Mouse (Mus musculus): Measurements from ENCODE around the gene Aplp1. TPM values are rescaled to one million over a fixed set of nuclear protein-coding genes. Genes with fewer than 3 reads are reported as not detected.

The Aplp1 gene
- polyA plus RNA-seq, 1 experiment from 2014 or later: 50.4 TPM

DNA sequence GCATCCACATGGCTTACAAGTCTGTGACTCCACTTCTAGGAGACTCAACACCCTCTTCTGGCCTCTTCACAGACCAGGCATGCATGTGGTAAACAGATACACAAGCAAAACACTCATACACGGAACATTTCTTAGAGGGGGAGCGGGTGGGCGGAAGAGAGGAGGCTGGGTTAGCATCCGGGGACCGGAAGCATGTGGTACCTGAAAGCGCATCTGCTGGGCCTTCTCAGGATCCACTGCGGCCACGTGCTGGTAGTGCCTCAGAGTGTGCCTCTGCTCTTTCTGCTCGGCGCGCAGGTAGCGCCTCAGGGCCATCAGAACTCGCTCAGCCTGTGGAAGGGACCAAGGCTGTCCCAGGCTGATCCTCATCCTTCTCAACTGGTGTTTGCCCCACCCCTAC is 5.6 kb downstream of the Aplp1 start:
- DNase-seq (ENCODE audit: low spot score): no peak
- no peaks in the 10 kb centered on the region for H3K9me3 ChIP-seq
- H3K36me3 ChIP-seq: no peaks in the 10 kb centered on the region
- no peak overlapping the region for H3K27ac ChIP-seq
- no peak overlapping the region for H3K4me3 ChIP-seq
- peaks cover 10% of the 10 kb centered on the region for H3K4me1 ChIP-seq
- 71% methylated on average over 13 of the region's 13 CpGs for WGBS
- peaks cover 91% of the 10 kb centered on the region for H3K27me3 ChIP-seq (ENCODE audit: insufficient read depth, poor library complexity, severe bottlenecking)

DNA sequence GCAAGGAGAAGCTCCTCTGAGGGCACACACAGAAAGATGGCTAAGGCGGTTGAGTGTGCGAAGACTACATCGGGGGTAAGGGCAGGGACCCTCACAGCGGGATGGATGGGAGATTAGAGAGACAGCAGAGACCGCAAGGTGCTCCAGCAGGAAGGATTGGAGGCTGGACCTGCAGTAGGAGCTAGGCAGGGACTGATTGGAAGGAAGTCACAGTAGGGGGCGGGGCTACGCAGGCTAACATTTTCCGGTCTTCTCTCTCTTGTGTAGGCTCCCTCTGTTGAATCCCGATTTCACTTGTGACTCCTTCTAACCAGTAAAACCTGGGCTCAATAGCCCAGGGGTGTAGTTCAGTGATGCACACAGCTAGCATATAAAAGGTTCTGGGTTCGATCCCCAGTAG is 8.5 kb downstream of the Aplp1 start:
- Histone ChIP-seq H3K4me3 (no peak overlapping the region), H3K36me3 (no peaks in the 10 kb centered on the region), H3K27me3 (ENCODE audit: insufficient read depth, poor library complexity, severe bottlenecking) (peaks cover 64% of the 10 kb centered on the region), H3K4me1 (0 out of 2 replicates have a peak, but pooled peaks cover 2% of the 10 kb centered on the region), H3K9me3 (no peaks in the 10 kb centered on the region), H3K27ac (no peak overlapping the region)
- DNase-seq (ENCODE audit: low spot score): no peak
- WGBS: 14% methylated on average over 10 of the region's 10 CpGs

DNA sequence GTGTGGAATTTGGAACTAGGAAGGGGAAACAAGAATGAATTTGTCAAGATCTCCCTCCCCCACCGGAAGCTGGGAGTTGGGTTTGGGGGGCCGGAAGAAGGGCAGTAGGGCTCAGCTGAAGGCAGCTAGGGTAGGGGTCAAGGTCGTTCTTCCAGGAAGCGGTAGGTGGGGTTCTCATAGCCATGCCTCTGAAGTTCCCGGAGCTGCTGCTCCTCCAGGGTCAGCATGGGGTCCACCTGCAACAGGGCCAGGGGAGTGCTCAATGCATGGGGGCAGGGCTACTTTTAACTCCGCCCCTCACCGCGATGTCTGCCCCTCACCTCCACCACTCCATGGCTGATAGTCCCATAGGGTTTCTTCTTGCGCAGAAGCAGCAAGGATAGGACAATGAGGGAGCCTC is 10.2 kb downstream of the Aplp1 start:
- Histone ChIP-seq H3K4me3 (no peak overlapping the region), H3K36me3 (no peaks in the 10 kb centered on the region), H3K27ac (no peak overlapping the region), H3K9me3 (no peaks in the 10 kb centered on the region), H3K4me1 (peaks cover 2% of the 10 kb centered on the region; the same call in 1 of the 2 replicates), H3K27me3 (ENCODE audit: insufficient read depth, poor library complexity, severe bottlenecking) (peaks cover 53% of the 10 kb centered on the region)
- 40% methylated on average over 9 of the region's 9 CpGs for WGBS
- no peak for DNase-seq (ENCODE audit: low spot score)

DNA sequence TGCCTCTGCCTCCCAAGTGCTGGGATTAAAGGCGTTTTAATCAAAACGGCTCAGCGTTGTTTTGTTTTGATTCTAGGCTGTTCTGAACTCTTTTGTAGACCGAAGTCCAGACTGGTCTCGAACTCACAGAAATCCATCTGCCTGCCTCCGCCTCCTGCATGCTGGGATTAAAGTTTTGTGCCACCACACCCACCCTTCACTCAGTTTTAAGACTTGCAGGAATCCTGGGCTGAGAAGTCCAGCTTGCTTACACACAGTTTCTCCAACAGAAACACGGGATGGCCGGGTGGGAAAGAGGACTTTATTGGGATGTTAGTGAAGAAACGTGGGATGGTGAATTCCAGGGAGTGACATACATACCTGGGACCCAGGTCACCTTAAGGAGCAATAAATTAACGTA is 10.6 kb downstream of the Aplp1 start:
- DNase-seq (ENCODE audit: low spot score): no peak
- peaks cover 49% of the 10 kb centered on the region for H3K27me3 ChIP-seq (ENCODE audit: insufficient read depth, poor library complexity, severe bottlenecking)
- no peaks in the 10 kb centered on the region for H3K36me3 ChIP-seq
- peaks cover 2% of the 10 kb centered on the region; the same call in 1 of the 2 replicates for H3K4me1 ChIP-seq
- H3K4me3 ChIP-seq: no peak overlapping the region
- no peaks in the 10 kb centered on the region for H3K9me3 ChIP-seq
- H3K27ac ChIP-seq: no peak overlapping the region
- 62% methylated on average over 10 of the region's 10 CpGs for WGBS

DNA sequence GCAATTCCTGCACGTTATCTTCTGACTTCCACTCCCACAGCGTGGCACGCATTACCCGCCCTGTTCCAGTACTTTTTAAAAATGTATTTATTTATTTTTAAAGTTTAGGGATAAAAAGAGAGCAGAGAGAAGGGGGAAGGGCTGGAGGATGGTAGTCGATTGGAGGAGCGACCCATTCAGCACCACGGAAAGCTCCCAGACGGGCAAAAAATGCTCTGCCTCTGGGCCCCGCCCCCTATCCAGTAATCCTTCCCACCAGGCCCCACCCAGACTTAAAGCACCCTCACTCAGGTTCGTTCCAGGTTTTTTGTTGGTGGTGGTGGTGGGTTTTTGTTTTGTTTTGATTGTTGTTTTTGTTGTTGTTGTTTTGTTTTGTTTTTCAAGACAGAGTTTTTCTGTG is 11.1 kb downstream of the Aplp1 start:
- 4% methylated on average over 10 of the region's 10 CpGs for WGBS
- Histone ChIP-seq H3K4me1 (peaks cover 2% of the 10 kb centered on the region; the same call in 1 of the 2 replicates), H3K4me3 (no peak overlapping the region), H3K36me3 (no peaks in the 10 kb centered on the region), H3K9me3 (no peaks in the 10 kb centered on the region), H3K27me3 (ENCODE audit: insufficient read depth, poor library complexity, severe bottlenecking) (peaks cover 44% of the 10 kb centered on the region), H3K27ac (no peak overlapping the region)
- no peak for DNase-seq (ENCODE audit: low spot score)

DNA sequence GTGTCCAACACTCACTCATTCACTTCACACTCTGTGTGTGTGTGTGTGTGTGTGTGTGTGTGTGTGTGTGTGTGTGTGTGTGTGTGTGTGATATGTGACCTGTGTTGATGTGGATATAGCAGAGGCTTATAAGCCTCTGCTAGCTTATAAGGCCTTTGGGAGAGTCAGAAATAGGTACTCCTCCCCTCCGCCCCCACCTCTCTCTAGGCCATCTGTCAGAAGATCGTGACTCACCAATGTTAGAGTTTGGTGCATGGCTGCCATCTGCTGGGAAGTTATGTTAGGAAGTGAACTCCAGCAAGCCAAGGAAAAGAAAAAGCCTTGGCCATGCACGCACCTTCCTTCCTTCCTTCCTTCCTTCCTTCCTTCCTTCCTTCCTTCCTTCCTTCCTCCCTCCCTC is 13.5 kb downstream of the Aplp1 start:
- Histone ChIP-seq H3K27ac (no peak overlapping the region), H3K9me3 (no peaks in the 10 kb centered on the region), H3K36me3 (peaks cover 10% of the 10 kb centered on the region), H3K4me1 (peaks cover 1% of the 10 kb centered on the region; the same call in 1 of the 2 replicates), H3K27me3 (ENCODE audit: insufficient read depth, poor library complexity, severe bottlenecking) (peaks cover 22% of the 10 kb centered on the region), H3K4me3 (no peak overlapping the region)
- WGBS: 11% methylated on average over 3 of the region's 3 CpGs
- no peak for DNase-seq (ENCODE audit: low spot score)

DNA sequence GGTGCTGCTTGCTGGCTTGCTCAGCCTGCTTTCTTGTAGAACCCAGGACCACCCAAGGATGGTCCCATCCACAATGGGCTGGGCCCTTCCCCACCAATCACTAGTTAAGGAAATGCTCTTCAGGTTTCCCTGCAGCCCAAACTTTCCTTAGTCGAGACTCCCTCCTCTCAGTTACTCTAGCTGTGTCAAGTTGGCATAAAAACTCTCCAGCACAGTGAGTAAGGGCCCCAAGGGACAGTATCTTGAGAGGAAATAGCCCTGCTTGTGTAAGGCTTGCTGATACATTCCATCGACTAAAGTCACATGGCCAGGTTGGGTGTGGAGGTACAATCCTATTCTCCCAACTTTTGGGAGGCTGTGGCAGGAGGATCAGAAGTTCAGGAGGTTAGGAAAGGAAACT is 15.1 kb downstream of the Aplp1 start:
- H3K9me3 ChIP-seq: no peaks in the 10 kb centered on the region
- H3K4me1 ChIP-seq: no peaks in the 10 kb centered on the region; the same call in 1 of the 2 replicates
- H3K36me3 ChIP-seq: peaks cover 21% of the 10 kb centered on the region
- DNase-seq (ENCODE audit: low spot score): no peak
- H3K27me3 ChIP-seq (ENCODE audit: insufficient read depth, poor library complexity, severe bottlenecking): peaks cover 6% of the 10 kb centered on the region
- H3K27ac ChIP-seq: no peak overlapping the region
- H3K4me3 ChIP-seq: no peak overlapping the region
- WGBS: 43% methylated on average over 2 of the region's 2 CpGs

DNA sequence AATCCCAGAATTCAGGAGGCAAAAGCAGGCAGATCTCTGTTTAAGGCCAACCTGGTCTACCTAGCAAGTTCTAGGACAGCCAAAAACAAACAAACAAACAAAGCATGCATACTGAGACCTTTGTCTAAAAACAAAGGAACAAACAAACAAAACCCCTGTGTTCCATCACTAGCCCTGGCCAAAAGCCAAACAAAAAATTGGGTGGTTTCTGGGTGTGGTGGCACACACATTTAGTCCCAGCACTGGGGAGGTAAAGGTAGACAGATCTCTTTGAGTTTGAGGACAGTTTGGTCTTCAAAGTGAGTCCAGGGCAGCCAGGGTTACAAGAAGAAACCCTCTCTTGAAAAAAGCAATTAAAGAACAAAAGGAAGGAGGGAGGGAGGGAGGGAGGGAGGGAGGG is 16.0 kb downstream of the Aplp1 start:
- DNase-seq (ENCODE audit: low spot score): no peak
- H3K4me1 ChIP-seq: no peaks in the 10 kb centered on the region; the same call in 1 of the 2 replicates
- no peak overlapping the region for H3K27ac ChIP-seq
- H3K36me3 ChIP-seq: peaks cover 23% of the 10 kb centered on the region
- no peak overlapping the region for H3K4me3 ChIP-seq
- H3K9me3 ChIP-seq: no peaks in the 10 kb centered on the region
- H3K27me3 ChIP-seq (ENCODE audit: insufficient read depth, poor library complexity, severe bottlenecking): no peaks in the 10 kb centered on the region; the same call in 1 of the 2 replicates

DNA sequence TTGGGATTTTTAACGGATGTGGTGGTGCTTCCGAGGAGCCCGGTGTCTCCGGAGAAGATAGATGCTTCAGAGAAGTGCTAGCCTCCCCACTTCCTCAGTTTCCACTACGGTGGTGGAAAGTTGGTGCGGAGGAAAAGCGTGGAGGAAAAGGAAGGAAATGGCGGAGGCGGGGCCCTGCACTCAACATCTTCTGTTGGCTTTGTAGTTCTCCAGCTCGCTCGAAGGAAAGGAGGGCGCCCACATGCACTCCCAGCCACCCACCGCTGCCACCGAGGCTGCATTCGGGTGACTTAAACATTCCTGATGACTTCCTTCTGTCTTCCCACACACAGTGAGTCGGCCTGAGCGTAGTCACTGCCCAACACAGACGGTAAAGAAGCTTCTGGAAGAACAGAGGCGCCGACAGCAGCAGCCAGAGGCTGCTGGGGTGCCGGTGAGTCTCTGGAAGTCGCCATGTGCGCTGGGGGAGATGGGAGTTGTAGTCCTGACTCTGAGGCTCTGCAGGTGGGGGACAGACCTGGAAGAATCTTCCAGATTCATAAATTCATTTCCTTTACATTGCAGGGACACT is 22.2 kb downstream of the Aplp1 start:
- peaks cover 33% of the 10 kb centered on the region; the same call in 1 of the 2 replicates for H3K27me3 ChIP-seq (ENCODE audit: insufficient read depth, poor library complexity, severe bottlenecking)
- peak overlapping the region; percentile 75 for H3K27ac ChIP-seq
- peak overlapping the region; percentile 66 for H3K4me3 ChIP-seq
- no peak for DNase-seq (ENCODE audit: low spot score)
- no peaks in the 10 kb centered on the region for H3K9me3 ChIP-seq
- peaks cover 19% of the 10 kb centered on the region for H3K36me3 ChIP-seq
- 24% methylated on average over 23 of the region's 23 CpGs for WGBS
- H3K4me1 ChIP-seq: peaks cover 18% of the 10 kb centered on the region

DNA sequence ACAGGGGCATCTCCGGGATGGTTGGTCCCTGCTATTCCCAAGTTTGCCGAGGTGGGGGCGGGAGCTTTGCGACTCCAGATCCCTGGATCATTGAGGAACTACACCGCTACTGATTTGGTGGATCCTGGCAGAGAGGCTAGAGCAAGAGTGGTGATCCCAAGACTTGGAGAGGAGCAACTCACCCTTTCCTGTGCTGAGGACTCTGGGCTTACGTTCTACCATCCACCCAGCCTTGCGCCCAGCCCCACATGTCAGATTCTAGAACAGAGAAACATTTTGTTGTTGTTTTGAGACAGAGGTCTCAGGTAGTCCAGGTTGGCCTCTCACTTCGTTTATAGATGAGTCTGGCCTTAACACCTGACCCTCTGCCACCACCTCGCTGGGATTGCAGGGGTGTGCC is 22.8 kb downstream of the Aplp1 start:
- DNase-seq (ENCODE audit: low spot score): no peak
- Histone ChIP-seq H3K4me3 (peak overlapping the region; percentile 66), H3K27ac (peak overlapping the region; percentile 75), H3K27me3 (ENCODE audit: insufficient read depth, poor library complexity, severe bottlenecking) (peaks cover 33% of the 10 kb centered on the region; the same call in 1 of the 2 replicates), H3K36me3 (peaks cover 19% of the 10 kb centered on the region), H3K4me1 (peaks cover 18% of the 10 kb centered on the region), H3K9me3 (no peaks in the 10 kb centered on the region)
- 12% methylated on average over 9 of the region's 9 CpGs for whole genome bisulfite sequencing

DNA sequence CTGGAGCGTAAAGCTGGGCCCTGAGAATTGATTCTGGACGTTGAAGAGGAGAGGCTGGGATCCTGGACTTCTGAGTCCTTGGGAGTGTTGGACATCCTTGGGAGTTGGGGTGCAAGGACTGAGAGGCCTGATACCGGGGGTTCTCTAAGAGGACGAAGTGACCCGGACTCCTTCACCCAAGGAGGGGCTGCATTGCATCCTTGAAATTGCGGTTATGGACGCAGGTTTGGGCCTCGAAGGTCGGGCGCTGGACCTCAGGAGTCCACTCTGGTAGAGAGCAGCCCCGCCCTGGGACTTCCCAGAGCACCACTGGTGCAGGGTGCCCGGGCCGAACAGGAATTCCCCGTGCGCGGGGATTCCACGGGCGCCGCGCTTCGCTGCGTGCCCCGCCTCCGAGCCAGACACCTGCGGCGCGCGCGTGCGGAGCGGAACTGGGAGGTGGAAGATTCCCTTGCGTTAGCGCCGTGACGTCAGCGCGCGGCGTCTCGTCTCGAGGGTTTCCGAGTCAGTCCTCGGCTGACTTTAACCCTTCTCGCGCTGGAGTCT is 23.4 kb downstream of the Aplp1 start:
- under 1% methylated on average over 45 of the region's 45 CpGs for WGBS
- H3K36me3 ChIP-seq: peaks cover 15% of the 10 kb centered on the region
- peak; percentile 90 for DNase-seq (ENCODE audit: low spot score)
- H3K4me3 ChIP-seq: peak overlapping the region; percentile 66
- peak overlapping the region; percentile 75 for H3K27ac ChIP-seq
- peaks cover 18% of the 10 kb centered on the region for H3K4me1 ChIP-seq
- peaks cover 33% of the 10 kb centered on the region; the same call in 1 of the 2 replicates for H3K27me3 ChIP-seq (ENCODE audit: insufficient read depth, poor library complexity, severe bottlenecking)
- H3K9me3 ChIP-seq: no peaks in the 10 kb centered on the region

DNA sequence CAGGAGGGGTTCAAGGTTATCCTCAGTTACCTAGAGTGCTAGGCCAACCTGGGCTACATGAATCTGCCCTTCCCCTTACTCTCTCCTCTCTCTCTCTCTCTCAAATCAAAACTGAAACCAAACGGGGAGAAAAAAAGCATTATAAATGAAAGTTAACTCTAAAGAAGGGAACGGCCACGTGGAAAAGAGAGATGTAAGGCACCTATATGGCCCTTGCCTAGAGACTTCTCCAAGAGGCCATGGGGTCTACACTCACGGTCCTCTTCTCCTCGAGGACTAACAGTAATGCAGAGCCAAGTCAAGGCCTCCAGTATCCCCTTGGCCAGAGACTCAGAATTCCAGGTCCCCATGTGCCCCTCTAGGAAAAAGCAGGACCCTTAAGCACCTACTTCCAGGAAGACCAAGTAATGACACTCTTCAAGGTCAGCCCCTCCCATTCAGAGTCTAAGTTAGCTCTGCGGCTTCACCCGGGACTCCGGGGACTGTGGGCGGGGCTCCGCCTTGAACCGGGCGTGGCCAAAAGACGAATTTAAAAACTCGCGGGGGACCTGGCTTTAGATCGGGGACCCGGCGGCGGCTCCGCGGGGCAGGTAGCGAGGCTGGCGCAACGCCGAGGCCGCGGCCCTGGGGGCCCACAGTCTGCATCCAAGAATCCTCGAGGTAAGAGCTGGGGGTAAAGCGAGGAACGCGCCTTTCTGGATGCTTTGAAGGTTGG is 24.0 kb downstream of the Aplp1 start, which contains the start of gene Nfkbid:
Nfkbid (plus strand) TSS at position 558 of the 715 bp plus-strand sequence.
- 10% methylated on average over 31 of the region's 31 CpGs for WGBS
- no peak for DNase-seq (ENCODE audit: low spot score)
- Histone ChIP-seq H3K9me3 (no peaks in the 10 kb centered on the region), H3K36me3 (peaks cover 13% of the 10 kb centered on the region), H3K27ac (peak within 1 kb of the TSS; percentile 75), H3K4me3 (peak within 1 kb of the TSS; percentile 66), H3K4me1 (peaks cover 18% of the 10 kb centered on the region), H3K27me3 (ENCODE audit: insufficient read depth, poor library complexity, severe bottlenecking) (peaks cover 33% of the 10 kb centered on the region; the same call in 1 of the 2 replicates)

DNA sequence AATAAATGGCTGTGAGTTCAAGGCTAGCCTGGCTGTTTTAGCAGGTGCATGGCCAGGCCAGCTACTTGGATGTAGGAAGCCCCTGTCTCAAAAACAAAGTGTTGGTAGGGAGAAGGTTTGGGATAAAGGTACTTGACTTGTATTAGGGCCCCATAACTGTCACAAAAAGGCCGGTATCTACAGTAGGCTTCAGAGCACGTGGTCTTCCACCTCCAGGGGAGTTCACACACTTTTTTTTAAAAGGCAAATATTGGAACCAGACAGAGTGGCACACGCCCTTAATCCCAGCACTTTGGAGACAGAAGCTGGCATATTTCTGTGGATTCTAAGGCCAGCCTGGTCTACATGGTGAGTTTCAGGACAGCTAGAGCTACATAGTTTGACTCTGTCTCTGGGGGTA is 24.7 kb downstream of the Aplp1 start:
- Histone ChIP-seq H3K4me3 (no peak overlapping the region), H3K36me3 (peaks cover 8% of the 10 kb centered on the region), H3K9me3 (no peaks in the 10 kb centered on the region), H3K4me1 (peaks cover 18% of the 10 kb centered on the region), H3K27ac (no peak overlapping the region), H3K27me3 (ENCODE audit: insufficient read depth, poor library complexity, severe bottlenecking) (peaks cover 33% of the 10 kb centered on the region; the same call in 1 of the 2 replicates)
- WGBS: 79% methylated on average over 3 of the region's 3 CpGs
- no peak for DNase-seq (ENCODE audit: low spot score)

Measured in heart, embryonic 10.5 days (tissue).